Mouse (Mus musculus): ENCODE measurements around the gene Herpud1.
A peak's percentile ranks its signal among the peaks of the same experiment; 100 is the strongest.

DNA sequence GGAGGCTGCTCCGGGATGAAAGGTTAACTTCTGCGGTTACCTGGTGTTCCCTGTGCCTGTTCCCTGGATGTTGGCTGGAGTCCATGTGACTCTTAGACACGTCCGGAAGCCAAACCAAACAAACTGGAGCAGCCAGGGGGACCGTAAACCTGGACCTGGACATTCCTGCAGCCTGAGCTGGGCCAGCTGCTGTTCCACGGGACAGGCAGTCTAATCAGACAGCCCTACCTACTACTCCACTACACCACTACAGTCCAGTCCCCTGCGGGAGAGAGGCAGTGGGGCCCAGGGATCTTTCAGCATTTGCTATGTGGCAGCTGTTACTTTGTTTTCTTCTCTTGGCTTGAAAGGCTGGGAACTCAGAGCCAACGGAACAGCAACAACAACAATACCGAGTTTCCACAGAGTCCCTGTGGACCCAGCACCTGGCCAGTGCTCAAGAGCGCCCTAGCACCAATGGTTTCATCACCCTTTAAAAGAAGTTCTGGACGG is 8.5 kb upstream of the Herpud1 start:
- TF ChIP-seq POLR2A (IDR thresholded peaks at IDR 0.05; ENCODE audit: borderline replicate concordance, extremely low read depth, low read depth, low read length) (peak; percentile 78; the same call in 1 of the 2 replicates), CTCF (IDR thresholded peaks at IDR 0.05; ENCODE audit: insufficient read depth, low read length) (no peak)

All from lung, adult 2 months (tissue).